Mouse (Mus musculus) layer of hippocampus, adult 9-11 months (tissue): ENCODE measurements around the gene Agbl3.

Source experiments
- DNase-seq: peaks from one replicate; pipeline ENCODE4 v3.0.0; 2022

Gene Agbl3

DNA sequence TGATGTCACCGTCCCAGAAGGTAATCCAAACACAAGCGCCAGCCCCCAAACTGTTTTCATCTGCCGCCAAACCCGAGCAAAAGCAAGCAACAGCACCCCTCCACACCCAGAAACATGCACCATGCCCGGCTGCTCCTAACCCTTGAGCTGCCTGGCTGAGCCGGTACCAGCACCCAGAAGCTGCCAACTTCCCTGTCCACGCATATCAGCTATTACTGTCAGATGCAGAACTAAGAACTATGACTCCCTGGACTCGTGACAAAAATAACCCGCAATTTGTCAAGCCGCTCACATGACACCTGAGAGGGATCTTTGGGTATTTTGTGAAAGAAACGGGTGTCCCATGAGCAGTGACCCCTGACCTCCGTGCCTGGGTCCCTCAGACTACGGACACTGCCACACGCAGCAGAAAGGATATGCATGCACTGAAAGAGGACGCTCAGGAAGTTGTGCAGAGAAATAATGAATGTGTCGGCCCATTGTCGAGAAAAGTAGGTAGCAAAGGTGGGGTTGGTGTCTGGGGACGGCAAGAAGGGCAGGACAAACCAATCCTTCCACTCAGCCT, 127.5 kb downstream of the Agbl3 start:
- DNase-seq, result no peak
